Mouse (Mus musculus) MEL (cell line): ENCODE measurements around the gene Edrf1. TPM values are rescaled to one million over a fixed set of nuclear protein-coding genes. Genes with fewer than 3 reads are reported as not detected.

Experiments used
- DNase-seq: peaks from one replicate; pipeline ENCODE4 v3.0.0; 2011; ENCODE audit warnings: low read depth, low spot score
- H3K27ac ChIP-seq: 2 replicates; pipeline ENCODE4 v1.5.1; 2012; ENCODE audit warnings: low read depth, mild to moderate bottlenecking, control low read depth, low read length, moderate library complexity; ENCODE audit not compliant: control insufficient read depth
- H3K27me3 ChIP-seq, 2 experiments: fragments of 150-350 bp in 1 of 2; sonication (generic) in 1 of 2; 2 replicates each; pipeline ENCODE4 v1.6.1; 2012; ENCODE audit warnings: low read length in 2 of 2, mild to moderate bottlenecking in 2 of 2, improper control_type of control experiment in 1 of 2, moderate library complexity in 1 of 2; ENCODE audit not compliant: insufficient read depth in 2 of 2, control insufficient read depth in 1 of 2
- H3K36me3 ChIP-seq, 2 experiments: 2 replicates each; pipeline ENCODE4 v1.6.1; 2012 to 2014; ENCODE audit warnings: low read length in 2 of 2, improper control_type of control experiment in 1 of 2, inconsistent platforms in 1 of 2, mild to moderate bottlenecking in 1 of 2; ENCODE audit not compliant: insufficient read depth in 2 of 2, control insufficient read depth in 1 of 2
- H3K4me1 ChIP-seq, 2 experiments: fragments of 150-350 bp in 1 of 2; sonication (generic) in 1 of 2; 2 replicates each; pipeline ENCODE4 v1.6.1; 2012; ENCODE audit warnings: low read length in 2 of 2, improper control_type of control experiment in 1 of 2, mild to moderate bottlenecking in 1 of 2; ENCODE audit not compliant: insufficient read depth in 2 of 2, control insufficient read depth in 1 of 2
- H3K4me3 ChIP-seq, 2 experiments: fragments of 150-350 bp in 1 of 2; sonication (generic) in 1 of 2; 2 replicates each; pipeline ENCODE4 v1.5.1; 2012; ENCODE audit warnings: low read depth in 2 of 2, low read length in 2 of 2, mild to moderate bottlenecking in 2 of 2, moderate library complexity in 2 of 2, control low read depth in 1 of 2, improper control_type of control experiment in 1 of 2; ENCODE audit not compliant: control insufficient read depth in 1 of 2, insufficient read depth in 1 of 2
- H3K79me2 ChIP-seq: 2 replicates; pipeline ENCODE4 v1.6.1; 2012; ENCODE audit warnings: mild to moderate bottlenecking, low read length, moderate library complexity; ENCODE audit not compliant: control insufficient read depth, poor library complexity, insufficient read depth
- H3K9ac ChIP-seq: 2 replicates; pipeline ENCODE4 v1.6.1; 2012; ENCODE audit warnings: low read depth, mild to moderate bottlenecking, control low read depth, low read length, moderate library complexity; ENCODE audit not compliant: control insufficient read depth, poor library complexity, severe bottlenecking
- H3K9me3 ChIP-seq: fragments of 150-350 bp; sonication (generic); replicated peaks from 2 replicates; pipeline ENCODE4 v1.6.1; 2012; ENCODE audit warnings: mild to moderate bottlenecking, low read length, improper control_type of control experiment, moderate library complexity; ENCODE audit not compliant: insufficient read depth
- BHLHE40 ChIP-seq: IDR thresholded peaks from 2 replicates; pipeline ENCODE4 v1.6.1; 2012; ENCODE audit warnings: low read depth, mild to moderate bottlenecking, inconsistent platforms, low read length, improper control_type of control experiment, borderline replicate concordance
- CTCF ChIP-seq, 3 experiments: IDR thresholded peaks in 2 of 3; conservative IDR thresholded peaks in 1 of 3; 2 replicates each; pipeline ENCODE4 v1.5.1; 2011 to 2012; ENCODE audit warnings: low read length in 3 of 3, low read depth in 2 of 3, mild to moderate bottlenecking in 2 of 3, improper control_type of control experiment in 1 of 3, inconsistent platforms in 1 of 3, mixed read lengths in 1 of 3, moderate library complexity in 1 of 3; ENCODE audit not compliant: control insufficient read depth in 1 of 3, insufficient read depth in 1 of 3, poor library complexity in 1 of 3, severe bottlenecking in 1 of 3
- E2F4 ChIP-seq: IDR thresholded peaks from 2 replicates; pipeline ENCODE4 v1.6.1; 2011; ENCODE audit warnings: low read depth, low read length, improper control_type of control experiment, borderline replicate concordance
- ELF1 ChIP-seq: IDR thresholded peaks from 2 replicates; pipeline ENCODE4 v1.6.1; 2014; ENCODE audit warnings: low read depth, mild to moderate bottlenecking, inconsistent platforms, low read length, improper control_type of control experiment, moderate library complexity
- GABPA ChIP-seq: IDR thresholded peaks from 2 replicates; pipeline ENCODE4 v1.6.1; 2012; ENCODE audit warnings: low read depth, mild to moderate bottlenecking, inconsistent platforms, low read length, improper control_type of control experiment, moderate library complexity
- JUND ChIP-seq: IDR thresholded peaks from 2 replicates; pipeline ENCODE4 v1.6.1; 2011; ENCODE audit warnings: low read depth, mild to moderate bottlenecking, improper control_type of control experiment, low read length
- KAT2A ChIP-seq: conservative IDR thresholded peaks from 2 replicates; pipeline ENCODE4 v1.6.1; 2012; ENCODE audit warnings: low read depth, low read length, improper control_type of control experiment, inconsistent platforms
- MAFK ChIP-seq: IDR thresholded peaks from 2 replicates; pipeline ENCODE4 v1.6.1; 2011; ENCODE audit warnings: low read depth, mild to moderate bottlenecking, low read length, improper control_type of control experiment, borderline replicate concordance
- MAZ ChIP-seq: IDR thresholded peaks from 2 replicates; pipeline ENCODE4 v1.6.1; 2012; ENCODE audit warnings: low read depth, mild to moderate bottlenecking, inconsistent platforms, low read length, improper control_type of control experiment
- MEF2A ChIP-seq: IDR thresholded peaks from 2 replicates; pipeline ENCODE4 v1.6.1; 2014; ENCODE audit warnings: low read depth, mild to moderate bottlenecking, inconsistent platforms, low read length, improper control_type of control experiment; ENCODE audit not compliant: poor library complexity, insufficient replicate concordance, severe bottlenecking; ENCODE audit errors: extremely low read depth
- MXI1 ChIP-seq: IDR thresholded peaks from 2 replicates; pipeline ENCODE4 v1.6.1; 2011; ENCODE audit warnings: mild to moderate bottlenecking, low read depth, low read length, improper control_type of control experiment
- NELFE ChIP-seq: IDR thresholded peaks from 2 replicates; pipeline ENCODE4 v1.6.1; 2011; ENCODE audit warnings: low read depth, low read length, improper control_type of control experiment
- RCOR1 ChIP-seq: IDR thresholded peaks from 2 replicates; pipeline ENCODE4 v1.6.1; 2012; ENCODE audit warnings: low read depth, mild to moderate bottlenecking, inconsistent platforms, low read length, improper control_type of control experiment
- SIN3A ChIP-seq: IDR thresholded peaks from 2 replicates; pipeline ENCODE4 v1.6.1; 2012; ENCODE audit warnings: low read length, improper control_type of control experiment, inconsistent platforms
- SMC3 ChIP-seq: IDR thresholded peaks from 2 replicates; pipeline ENCODE4 v1.6.1; 2011; ENCODE audit warnings: low read depth, low read length, improper control_type of control experiment
- TAL1 ChIP-seq: IDR thresholded peaks from 2 replicates; pipeline ENCODE4 v1.6.1; 2012; ENCODE audit warnings: mild to moderate bottlenecking, inconsistent platforms, low read length, moderate library complexity, mixed read lengths
- TBP ChIP-seq: IDR thresholded peaks from 2 replicates; pipeline ENCODE4 v1.8.0; 2011; ENCODE audit warnings: low read depth, low read length, improper control_type of control experiment
- UBTF ChIP-seq: IDR thresholded peaks from 2 replicates; pipeline ENCODE4 v1.6.1; 2012; ENCODE audit warnings: low read depth, mild to moderate bottlenecking, inconsistent platforms, low read length, improper control_type of control experiment, moderate library complexity, borderline replicate concordance; ENCODE audit not compliant: insufficient read depth
- USF2 ChIP-seq, 2 experiments: IDR thresholded peaks; 2 replicates each; pipeline ENCODE4 v1.6.1; 2011 to 2012; ENCODE audit warnings: improper control_type of control experiment in 2 of 2, low read length in 2 of 2, borderline replicate concordance in 1 of 2, inconsistent platforms in 1 of 2, low read depth in 1 of 2, mild to moderate bottlenecking in 1 of 2; ENCODE audit not compliant: insufficient read depth in 1 of 2
- ZC3H11A ChIP-seq: IDR thresholded peaks from 2 replicates; pipeline ENCODE4 v1.6.1; 2012; ENCODE audit warnings: low read depth, mild to moderate bottlenecking, inconsistent platforms, low read length, improper control_type of control experiment
- ZKSCAN1 ChIP-seq: IDR thresholded peaks from 2 replicates; pipeline ENCODE4 v1.6.1; 2012; ENCODE audit warnings: low read depth, mild to moderate bottlenecking, inconsistent platforms, low read length, improper control_type of control experiment, moderate library complexity
- polyA plus RNA-seq, 2 experiments: library from polyadenylated mRNA; stranded (reverse) in 1 of 2; unstranded in 1 of 2; fragments of >175 nt in 1 of 2; fragments of >200 nt in 1 of 2; gene quantifications; 2 replicates each; pipeline versions ENCODE4 v1.2.1 to v1.2.4; 2012; ENCODE audit warnings: low replicate concordance in 2 of 2, low read depth in 1 of 2; ENCODE audit not compliant: insufficient read length in 2 of 2, insufficient read depth in 1 of 2, missing spikeins in 1 of 2
- total RNA-seq: library from RNA; depleted of rRNA; stranded (reverse); fragments of 300-350 nt; gene quantifications from 2 replicates; pipeline ENCODE4 v1.2.3, GENCODE M21; 2012

Edrf1 gene
- total and polyA plus RNA-seq, 3 experiments, result 17.8 to 104 (median 28.1) TPM

DNA sequence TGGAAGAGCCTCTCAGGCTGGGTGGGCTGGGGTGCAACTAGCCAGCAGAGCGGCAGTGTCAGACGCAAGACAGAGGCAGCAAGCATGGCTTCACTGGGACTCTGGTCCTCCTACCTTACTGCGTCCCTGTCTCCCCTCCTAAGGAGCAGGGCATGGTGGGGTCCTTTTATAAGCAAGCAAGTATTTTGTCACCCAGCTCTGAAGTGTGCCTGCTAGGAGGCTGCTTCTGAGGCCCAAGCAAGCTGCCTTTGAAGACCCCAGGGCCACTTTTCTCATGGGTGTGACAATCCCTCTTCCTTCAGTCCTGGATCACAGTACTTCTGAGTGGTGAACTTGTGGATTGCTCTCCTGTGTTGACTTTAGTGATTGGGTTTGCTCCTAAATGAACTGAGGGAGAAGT is 42.6 kb downstream of the Edrf1 start, which contains the start of gene Mmp21:
Mmp21 (minus strand) TSS at position 101 of the 400 bp plus-strand sequence.
- Histone ChIP-seq H3K4me3 (no peak within 1 kb of the TSS), H3K36me3 (no peaks in the 10 kb centered on the region), H3K27me3 (no peaks in the 10 kb centered on the region), H3K9ac (no peak within 1 kb of the TSS), H3K9me3 (no peaks in the 10 kb centered on the region), H3K79me2 (no peaks in the 10 kb centered on the region), H3K27ac (no peak within 1 kb of the TSS), H3K4me1 (no peaks in the 10 kb centered on the region)
- no peak for DNase-seq
- TF ChIP-seq RCOR1 (no peak), BHLHE40 (no peak), MEF2A (no peak), MAFK (no peak)

DNA sequence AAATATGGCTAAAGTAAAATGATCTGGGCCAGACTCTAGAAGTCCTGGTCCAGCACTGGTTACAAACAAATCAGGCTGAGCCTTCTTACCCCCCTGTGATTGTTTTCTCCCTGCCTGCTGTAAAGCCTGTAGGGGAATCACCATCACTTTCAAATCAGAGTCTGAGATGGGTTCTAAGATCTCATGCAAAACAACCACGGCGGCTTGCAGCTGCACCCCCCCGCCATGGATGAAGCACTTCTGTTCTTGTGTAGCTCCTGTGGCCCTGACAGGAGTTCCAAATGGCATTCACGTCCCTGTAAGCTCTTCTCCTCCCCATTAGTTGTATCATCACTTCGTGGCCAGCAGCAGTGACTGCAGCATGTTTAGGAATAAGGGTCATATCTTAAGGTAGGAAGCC is 46.3 kb downstream of the Edrf1 start:
- H3K27me3 ChIP-seq, result no peaks in the 10 kb centered on the region
- H3K4me1 ChIP-seq, result no peaks in the 10 kb centered on the region
- no peak overlapping the region for H3K9ac ChIP-seq
- DNase-seq, result no peak
- H3K4me3 ChIP-seq, result no peak overlapping the region
- H3K79me2 ChIP-seq, result no peaks in the 10 kb centered on the region
- no peaks in the 10 kb centered on the region for H3K9me3 ChIP-seq
- no peak overlapping the region for H3K27ac ChIP-seq
- TF ChIP-seq E2F4 (no peak), MAZ (no peak), JUND (no peak), USF2 (IDR thresholded peaks at IDR 0.05; ENCODE audit: borderline replicate concordance in 1 of 2, insufficient read depth in 1 of 2, low read depth in 1 of 2, low read length in 2 of 2) (no peak), UBTF (no peak), KAT2A (no peak), GABPA (no peak), CTCF (IDR thresholded peaks at IDR 0.05 in 2 of 3, conservative IDR thresholded peaks at IDR 0.05 in 1 of 3; ENCODE audit: control insufficient read depth in 1 of 3, insufficient read depth in 1 of 3, low read depth in 2 of 3, low read length in 3 of 3, poor library complexity in 1 of 3, severe bottlenecking in 1 of 3) (no peak), TAL1 (no peak), MXI1 (no peak), NELFE (no peak), MAFK (no peak), SIN3A (no peak), TBP (no peak), ELF1 (no peak), ZKSCAN1 (no peak), SMC3 (no peak), ZC3H11A (no peak)
- no peaks in the 10 kb centered on the region for H3K36me3 ChIP-seq
